11 mouse cellular contexts compared by ENCODE assay signal in genomic region chr9:103652127-103652882, GRCm38 (mm10).
DNase-seq lines count a peak whose midpoint lies in the region; TF ChIP-seq lines count a peak whose summit lies in the region.
"Had no signal": no experiment of that assay in that cellular context is flagged by ENCODE, and none has a peak within 500 bp of the region (broad histone marks: within the 10 kb centered on the region; RNA-seq: fewer than 3 reads in every experiment).

No protein-coding gene starts in this region.

- peak; percentile 33 for DNase-seq in layer of hippocampus, adult 11-12 months (ENCODE audit: low spot score)
- DNase-seq in layer of hippocampus, postnatal 25 days (ENCODE audit: extremely low spot score in 1 of 2, low spot score in 1 of 2): no peak
- DNase-seq in 416B (ENCODE audit: low read depth): peak; percentile 44
- peak; percentile 51 for DNase-seq in brain, embryonic 14.5 days (ENCODE audit: low read depth)
- peak; percentile 33 to 39 for DNase-seq in layer of hippocampus, adult 8-10 months (ENCODE audit: low spot score in 2 of 2)
- DNase-seq in adrenal gland, postnatal 25 days: no peak
- DNase-seq in kidney, postnatal 36 days: no peak
- DNase-seq: heart, postnatal 4 days; kidney, adult 9 months; lung, adult 18-20 months; thymus, postnatal 25 days had no signal

- no peak for TF ChIP-seq POLR2A in brain, embryonic 14.5 days (IDR thresholded peaks at IDR 0.05; ENCODE audit: borderline replicate concordance, extremely low read depth, insufficient read depth, insufficient read length, poor library complexity, severe bottlenecking)

- no peak for TF ChIP-seq CTCF in brain, embryonic 14.5 days (IDR thresholded peaks at IDR 0.05; ENCODE audit: borderline replicate concordance, extremely low read depth, insufficient read depth, insufficient read length)

Comparison
In these comparisons a context has a peak if more than half of its experiments do, and no peak if none do; other contexts are left out.
1. DNase-seq: peak in layer of hippocampus, adult 11-12 months (single experiment), 416B (single experiment), brain, embryonic 14.5 days (single experiment) and layer of hippocampus, adult 8-10 months (2 of 2); none in layer of hippocampus, postnatal 25 days (0 of 2), adrenal gland, postnatal 25 days (single experiment) and kidney, postnatal 36 days (0 of 2).